Mouse (Mus musculus): Measurements from ENCODE around the gene Cst7.
A peak's percentile ranks its signal among the peaks of the same experiment; 100 is the strongest.
"Not testable (repeated sequence)": the region's sequence is repeated elsewhere in the genome, so short reads cannot be mapped to it uniquely, and the experiment has no call there.

Gene Cst7

DNA sequence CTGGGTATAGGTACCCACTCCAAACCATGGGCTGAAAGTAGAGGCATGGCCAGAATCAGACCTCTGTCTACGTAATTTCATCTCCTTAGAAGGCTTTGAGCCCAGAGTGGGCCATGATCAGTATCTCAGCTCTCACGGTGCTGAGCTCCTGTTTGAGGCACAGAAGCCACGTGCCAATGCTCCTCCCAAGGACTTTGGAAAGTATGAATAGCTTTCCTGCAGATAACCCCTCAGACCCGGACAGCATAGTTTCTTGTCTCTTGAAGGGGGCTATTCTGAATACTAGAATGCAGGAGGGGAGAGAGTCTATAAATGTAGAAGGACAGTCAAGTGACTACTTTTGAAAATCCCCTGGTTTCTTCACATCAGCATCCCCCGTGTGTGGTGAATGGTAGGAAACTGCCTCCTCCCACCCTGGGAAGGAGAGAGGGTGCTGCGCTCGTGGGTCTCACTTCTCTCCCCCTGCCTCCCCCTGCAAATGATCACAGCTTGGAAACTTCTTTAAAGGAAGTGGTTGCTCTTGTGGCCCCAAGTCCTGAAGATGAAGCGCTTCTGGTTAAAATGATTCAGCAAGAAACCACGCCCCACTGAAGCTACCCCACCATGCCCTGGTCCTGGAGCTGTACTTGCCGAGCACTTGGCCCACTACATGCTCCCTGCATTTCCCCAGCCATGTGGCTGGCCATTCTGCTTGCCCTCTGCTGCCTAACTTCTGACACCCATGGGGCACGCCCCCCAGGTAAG is at the start of gene Cst7:
Gene Cst7 (plus strand): TSS at position 569 of the 744 bp plus-strand sequence.
- DNase-seq, result no peak

DNA sequence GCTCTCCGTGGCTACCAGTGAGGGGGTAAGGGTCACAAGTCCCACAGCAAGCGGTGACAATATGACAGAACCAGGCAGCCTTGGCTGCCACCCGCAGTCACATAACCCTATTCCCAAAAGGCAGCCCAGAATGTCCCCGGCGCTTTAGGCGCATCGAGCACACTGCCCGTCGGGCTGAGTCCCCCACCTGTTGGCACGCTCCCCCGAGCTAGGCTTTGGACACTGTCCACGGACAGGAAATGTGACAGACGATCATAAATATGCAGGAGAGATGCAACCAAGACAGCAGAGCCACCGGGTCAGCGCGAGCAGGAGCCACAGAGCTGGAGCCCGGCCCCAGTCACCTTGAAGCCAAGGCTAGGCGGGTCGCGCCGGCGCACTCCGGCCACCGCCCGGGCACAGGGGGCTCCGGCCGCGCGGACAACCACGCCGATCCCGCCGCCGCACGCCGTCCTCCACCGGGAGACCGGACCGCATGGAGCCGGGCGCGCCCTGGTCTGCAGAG is 44.5 kb upstream of the Cst7 start:
- DNase-seq, result peak in 1 of 2 experiments; percentile 1

DNA sequence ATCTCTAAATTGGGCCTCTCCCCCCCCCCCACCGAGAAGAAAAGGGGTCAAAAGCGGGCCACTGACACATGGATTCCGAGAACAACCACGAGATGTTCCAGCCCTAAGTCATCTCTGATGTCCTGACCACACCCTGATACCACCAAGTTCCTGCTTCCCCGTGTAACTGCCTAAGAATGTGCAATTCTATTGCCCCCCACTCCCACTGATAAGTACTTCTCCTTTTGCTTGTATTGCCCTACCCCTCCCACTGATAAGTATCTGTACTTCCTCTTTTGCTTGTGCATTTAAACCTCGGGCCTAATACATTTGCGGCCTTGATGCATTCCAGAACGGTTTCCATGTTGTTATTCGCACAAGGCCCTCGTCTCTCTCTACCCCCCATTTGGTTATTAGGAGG is 20.6 kb upstream of the Cst7 start:
- not testable (repeated sequence) for DNase-seq

DNA sequence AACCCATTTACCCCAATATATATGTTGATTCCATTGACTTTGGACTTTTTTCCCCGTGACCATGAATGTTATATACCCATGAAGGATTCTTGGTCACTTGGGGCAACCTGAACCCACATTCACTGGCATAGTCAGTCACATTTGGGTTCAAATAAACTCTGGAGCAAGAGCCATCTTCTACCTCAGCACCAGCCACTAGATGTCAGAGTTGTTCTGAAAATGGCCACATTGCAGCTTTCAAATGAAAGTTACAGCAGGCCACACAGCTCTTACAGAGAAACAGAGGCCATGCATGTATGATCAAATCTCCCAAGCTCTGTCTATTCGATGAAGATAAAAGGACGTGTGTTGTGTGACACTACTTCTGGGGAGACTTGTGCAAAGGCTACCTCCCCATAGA is 11.6 kb upstream of the Cst7 start:
- DNase-seq, result peak; percentile 24 to 52

DNA sequence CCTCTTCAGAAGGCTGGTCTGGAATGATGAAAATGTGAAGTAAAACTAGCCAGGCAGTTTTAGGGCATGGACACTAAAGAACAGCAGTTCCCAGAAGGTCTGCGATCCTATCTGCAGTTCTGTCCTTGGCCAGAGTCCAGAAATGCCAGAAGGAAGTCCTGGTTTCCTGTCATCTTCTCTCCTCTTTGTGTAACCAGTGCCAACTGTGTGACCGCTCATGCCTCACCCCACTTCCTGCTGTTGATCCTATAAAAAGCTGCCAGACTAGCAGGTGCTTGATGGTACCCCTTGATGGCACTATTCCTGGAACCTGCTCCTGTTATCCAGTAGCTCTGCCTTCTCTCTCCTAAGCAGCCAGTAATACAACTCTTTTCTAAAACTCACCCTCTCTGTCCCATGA is 3.2 kb upstream of the Cst7 start:
- no peak for DNase-seq

DNA sequence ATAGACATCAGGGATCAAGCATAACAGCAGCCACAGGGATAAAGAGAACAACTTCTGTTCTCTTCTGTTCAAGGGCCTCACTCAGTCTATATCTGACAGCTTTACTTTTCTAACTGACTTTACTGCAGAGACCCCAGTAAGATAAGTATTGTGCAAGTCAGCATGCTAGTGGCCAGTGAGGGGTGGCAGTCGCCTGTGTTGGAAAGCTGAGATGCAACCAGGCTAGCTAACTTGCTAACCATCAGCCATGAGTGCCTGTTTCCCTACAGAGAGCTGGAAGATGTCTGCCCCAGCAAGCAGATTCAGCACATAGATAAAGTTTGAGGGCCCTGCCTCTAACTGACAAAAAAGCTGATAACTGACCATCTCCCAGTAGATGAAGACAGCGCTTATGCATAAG is 546 bp downstream of the Cst7 start:
- no peak for DNase-seq

DNA sequence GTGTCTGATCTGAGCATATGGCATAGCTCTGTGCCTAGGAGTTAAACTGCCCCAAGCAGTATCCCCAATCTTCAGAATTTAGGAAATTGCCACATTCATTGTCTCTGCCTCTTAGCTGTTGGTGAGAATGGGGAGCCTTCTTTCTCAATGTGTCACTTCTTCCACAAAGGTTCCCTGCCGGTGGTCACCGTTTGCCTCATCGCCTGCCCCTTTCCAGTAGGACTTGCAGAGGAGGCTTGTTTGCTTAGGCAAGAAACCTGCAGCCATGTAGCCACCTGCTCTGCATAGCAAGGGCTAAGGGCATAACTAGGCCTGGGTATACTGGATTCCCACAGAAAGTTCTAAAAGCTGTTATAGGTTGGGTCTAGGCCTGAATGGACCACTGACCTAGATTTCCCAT is 2.2 kb downstream of the Cst7 start:
- DNase-seq, result no peak

DNA sequence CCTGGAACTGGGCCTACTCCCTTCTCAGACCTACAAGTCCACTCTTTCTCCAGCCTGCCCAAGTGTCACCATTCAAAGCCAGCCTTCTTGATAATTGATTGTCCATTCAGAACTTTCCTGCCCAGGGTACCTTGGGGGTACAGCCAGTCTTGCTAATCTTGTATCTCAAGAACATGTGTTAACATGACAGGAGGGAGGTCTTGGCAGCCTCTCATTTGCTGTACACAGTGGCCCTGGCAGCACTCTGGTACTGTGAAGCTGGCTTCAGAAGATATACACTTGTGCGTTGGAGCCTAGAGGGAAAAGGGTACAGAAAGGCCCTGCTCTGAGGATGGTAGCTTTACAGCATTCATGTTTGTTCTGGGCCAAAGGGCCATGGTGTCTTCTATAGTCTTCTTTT is 6.0 kb downstream of the Cst7 start:
- DNase-seq, result no peak

DNA sequence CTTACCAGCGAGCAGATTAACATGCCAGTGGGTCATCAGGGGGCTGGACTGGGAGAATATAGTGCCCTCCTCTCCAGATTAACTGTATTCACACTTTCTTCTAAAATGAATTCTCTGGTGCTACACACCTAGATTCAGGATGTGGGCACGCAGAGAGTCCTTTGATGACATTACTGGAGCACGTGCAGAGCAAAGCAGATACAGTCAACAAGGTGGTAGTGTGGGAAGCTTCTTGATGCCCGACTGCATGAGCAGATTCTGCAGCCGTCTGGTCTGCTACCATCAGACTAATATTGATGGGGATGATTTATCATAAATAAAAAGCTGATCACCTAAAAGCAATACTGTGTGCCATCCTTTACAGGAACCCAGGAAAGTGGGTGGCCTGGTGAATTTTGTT is 8.4 kb downstream of the Cst7 start:
- no peak for DNase-seq

DNA sequence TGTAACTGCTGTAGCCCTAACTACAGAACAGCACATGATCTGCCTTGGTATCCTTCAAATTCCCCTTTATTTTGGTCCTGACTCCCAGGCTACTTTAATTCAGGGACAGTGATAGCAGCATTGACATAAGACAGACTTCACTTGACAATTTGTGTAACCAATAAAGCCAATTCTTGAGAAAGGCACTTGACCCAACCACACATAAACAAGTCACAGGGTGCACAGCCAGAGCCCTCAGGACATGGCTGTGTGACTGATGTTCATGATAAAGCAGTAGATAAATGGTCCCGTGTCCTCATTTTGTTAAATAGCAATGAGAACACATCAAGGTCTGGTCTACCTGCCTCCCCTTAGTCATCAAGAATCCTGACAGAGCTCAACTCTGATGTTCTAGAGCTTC is 9.4 kb downstream of the Cst7 start:
- DNase-seq, result no peak

DNA sequence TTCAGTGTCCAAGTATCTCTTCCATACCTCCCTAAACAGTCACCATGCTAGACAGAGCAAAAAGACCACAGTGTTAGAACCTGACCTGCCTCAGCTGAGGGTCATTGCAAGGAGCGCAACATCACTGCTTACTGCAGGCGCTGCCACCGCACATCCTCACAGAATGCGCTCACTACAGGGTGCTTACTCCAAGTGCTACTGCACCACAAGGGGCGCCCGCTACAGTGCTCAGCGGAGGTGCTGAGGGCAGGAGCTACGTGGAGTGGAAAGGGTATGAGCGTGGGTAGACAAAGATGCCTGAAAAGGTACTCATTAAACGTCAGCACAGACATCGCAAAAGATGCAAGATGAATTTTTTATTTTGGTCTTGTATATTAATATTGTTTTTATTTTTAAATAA is 18.9 kb downstream of the Cst7 start:
- DNase-seq, result no peak

DNA sequence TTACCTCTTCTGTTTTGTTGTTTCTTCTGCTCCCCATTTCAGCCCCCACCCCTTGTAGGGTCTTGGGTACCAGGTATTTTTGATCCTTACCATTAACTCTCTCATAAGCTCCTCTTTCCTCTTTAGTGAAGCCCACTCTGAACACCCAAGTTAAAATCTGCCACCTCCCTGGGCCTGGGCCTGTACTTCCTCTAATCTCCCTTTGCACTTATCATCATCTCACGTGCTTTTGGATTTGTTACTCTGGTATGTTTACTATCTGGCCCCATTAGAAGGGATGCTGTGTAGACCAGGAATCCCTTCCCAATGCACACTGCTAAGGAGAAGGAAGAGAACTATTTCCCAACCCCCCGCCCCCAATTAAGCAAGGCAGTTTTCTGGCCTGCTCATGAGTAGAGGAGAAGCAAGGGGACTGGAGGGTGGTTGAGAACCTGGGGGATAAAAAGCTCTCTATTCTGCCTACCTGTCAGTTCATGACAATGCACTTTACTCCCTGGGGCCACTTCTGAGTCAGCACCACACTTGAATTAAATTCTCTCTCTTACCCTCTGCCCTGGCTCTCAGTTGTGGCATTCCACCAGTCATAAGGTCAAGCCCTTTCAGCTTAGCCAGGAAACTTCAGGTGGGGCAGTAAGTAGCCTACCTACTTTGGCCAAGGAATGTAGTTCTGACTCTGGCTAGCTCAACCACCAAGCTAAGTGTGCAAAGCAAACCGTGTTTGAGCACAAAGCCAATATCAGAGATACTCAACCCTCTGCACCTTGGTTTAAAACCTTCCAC is 25.4 kb downstream of the Cst7 start:
- DNase-seq, result peak; percentile 67 to 85

DNA sequence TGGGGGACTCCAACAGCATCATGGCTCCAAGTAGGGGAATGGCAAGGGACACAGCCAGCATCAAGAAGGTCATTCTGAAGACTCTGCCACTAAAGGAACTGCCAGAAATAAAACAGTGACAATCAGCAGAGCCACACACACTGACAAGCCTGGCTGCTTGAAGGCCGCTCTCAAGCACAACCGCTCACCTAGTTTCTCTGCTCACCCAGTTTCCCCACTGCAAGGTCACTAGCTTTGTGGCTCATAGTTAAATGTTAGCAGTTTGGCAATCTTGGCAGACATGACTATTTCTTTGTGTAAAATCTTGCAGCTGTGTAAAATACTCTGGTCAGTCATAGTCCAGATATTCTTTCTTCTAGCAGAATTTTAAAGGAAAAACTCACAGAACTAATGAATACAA is 30.0 kb downstream of the Cst7 start:
- peak; percentile 37 to 69 for DNase-seq

DNA sequence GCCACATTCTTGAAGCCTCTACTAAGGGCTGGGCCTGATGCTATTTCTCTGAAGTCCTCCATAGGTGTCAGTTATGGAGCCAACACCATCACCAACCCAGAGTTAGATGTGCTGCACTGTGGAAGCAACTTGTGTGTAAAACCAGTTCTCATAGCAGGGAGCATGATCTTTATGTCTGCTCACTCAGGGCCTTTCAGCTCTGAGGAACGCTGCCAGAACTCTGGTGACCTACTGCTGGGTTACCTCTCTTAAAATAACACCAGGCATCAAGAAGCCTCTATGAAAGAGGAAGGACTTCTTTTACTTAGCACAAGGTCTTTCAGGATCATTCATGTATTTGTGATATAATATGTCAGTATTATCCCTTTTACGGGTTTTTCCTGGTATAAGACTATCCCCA is 32.0 kb downstream of the Cst7 start:
- peak in 1 of 2 experiments; percentile 24 for DNase-seq

DNA sequence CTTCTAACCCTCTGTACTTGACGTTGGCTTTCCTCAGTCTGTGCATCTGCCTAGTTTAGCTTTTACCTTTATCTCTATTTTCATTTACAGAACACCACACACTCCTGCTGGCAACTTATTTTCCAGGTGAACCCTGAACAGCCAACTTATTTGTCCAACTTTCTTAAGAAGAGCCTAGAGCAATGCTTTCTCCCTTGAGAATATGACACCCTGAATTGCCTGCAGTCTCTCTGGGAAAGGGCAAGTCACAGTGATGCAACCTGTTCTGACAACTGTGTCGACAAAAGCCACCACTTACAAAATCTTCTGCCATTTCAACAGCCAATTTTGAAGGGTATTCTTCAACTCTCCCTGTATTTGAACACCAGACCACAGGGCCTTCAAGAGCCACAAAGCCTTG is 34.6 kb downstream of the Cst7 start:
- no peak for DNase-seq

DNA sequence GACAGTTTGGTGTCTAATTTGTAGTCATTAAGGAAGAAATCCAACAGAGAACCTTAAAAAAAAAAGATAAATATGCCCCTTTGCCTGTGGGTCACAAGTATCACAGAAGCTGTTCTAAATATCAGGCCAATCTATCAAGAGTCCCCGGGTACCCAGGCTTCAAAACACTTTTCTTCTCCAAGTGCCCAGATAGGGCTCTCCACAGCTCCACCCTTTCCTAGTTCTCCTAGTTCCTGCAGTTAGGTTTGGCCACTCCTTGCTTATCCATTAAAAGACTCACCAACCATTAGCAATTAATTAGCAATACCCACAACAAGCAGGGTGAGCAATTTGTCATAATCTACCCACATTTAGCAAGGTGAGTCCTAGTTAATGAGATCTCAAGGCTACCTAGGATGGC is 36.9 kb downstream of the Cst7 start:
- no peak for DNase-seq

DNA sequence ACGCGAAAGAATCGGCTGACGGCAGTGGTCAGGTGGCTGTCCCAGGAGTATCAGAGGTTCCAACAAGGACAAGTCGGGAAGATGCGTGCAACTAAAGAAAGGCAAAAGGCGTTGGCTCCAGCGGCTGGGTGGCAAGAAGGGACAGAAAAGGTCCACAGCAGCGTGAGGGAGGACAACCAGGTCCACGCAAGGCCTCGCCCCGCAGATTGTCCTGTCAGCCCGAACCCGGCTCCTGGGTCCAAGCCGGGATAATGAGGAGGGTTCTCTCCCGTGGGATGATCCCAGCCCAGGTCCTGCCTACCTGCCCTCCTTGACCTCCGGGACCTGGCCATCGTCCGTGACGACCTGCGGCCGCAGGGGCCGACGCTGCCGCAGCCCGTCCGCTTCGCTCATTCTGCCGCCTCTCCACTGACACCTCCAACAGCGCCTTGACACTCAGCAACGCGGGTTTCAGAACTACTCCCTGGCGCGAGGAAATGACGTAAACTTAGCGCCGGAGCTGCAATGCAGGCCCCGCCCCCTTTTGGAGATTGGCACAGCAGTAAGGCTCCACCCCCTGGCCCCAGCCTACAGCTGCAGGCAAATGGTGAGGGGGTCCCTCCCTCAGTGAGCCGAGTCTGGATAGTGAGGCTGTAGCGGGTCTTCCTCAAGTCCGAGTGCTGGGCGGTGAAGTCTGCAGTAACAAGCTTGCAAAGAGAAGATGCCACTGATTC is 38.0 kb downstream of the Cst7 start, which contains the start of gene Apmap:
Gene Apmap (minus strand): TSS at position 481 of the 713 bp plus-strand sequence.
- DNase-seq, result peak; percentile 98 to 99

DNA sequence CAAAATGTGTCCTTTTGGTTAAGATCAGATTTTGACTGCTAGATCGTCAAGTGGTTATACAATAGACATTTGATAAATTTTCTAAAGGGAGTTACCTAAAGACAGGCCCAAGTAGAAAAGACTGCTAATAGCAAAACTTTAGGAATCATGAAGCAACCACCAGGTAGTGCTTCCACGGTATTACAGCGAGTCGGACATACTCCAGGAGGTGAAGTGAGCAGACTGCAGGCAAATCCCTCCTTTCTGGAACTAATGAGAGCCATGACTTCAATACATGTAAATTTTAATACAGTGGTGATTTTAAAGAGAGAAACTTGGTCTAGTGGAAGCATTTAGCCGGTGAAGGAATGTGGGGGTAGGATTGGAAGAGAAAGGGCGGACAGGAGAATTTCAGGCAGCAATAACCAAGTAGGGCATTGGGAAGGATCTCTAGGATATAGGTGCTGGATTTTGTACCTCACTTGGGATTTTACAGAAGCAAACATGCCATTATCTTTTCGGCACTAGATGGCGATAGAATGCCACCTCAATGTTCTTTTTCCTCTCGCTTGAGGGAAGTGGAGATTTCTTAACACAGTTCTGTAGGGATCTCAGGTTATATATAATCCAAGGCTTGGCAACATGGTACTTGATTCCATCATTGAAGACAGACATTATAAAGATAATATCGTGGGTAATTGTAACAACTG is 38.8 kb downstream of the Cst7 start:
- peak; percentile 71 to 73 for DNase-seq

DNA sequence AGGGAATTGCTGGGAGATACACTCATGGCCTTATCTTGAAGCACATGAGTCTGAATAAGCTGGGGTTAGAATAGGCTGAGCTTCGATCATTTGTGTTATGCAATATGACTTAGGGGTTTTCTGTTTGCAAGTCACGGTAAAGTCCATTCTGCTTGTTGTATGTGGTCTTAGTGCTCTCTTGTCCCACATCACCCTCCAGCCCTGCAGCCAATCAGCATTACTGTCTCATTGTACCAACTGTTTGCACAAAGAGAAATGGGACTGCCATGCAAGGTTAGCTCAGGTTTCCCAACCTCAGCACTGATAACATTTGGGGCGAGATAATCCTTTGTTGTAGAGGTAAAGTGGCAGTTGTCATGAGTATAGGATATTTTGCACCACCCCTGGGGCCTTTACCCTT is 39.9 kb downstream of the Cst7 start:
- no peak for DNase-seq

DNA sequence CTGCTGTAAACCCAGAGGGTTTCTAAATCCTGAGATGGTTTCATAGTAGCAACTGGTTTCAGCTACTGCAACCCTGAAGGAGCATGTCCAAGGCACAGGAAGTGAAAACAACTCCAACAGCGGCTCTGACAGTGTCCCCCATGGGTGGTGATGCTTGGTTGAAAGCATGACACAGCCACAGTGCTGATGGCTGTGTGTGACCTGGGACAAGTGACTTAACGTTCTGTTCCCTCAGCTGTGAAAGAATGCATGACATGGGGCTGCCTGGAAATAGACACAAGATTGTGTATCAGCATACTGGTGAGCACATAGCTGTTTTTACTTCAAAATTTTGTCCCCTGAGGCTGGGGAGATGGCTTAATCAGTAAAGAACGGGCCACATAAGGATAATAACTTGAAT is 51.5 kb downstream of the Cst7 start:
- DNase-seq, result no peak

DNA sequence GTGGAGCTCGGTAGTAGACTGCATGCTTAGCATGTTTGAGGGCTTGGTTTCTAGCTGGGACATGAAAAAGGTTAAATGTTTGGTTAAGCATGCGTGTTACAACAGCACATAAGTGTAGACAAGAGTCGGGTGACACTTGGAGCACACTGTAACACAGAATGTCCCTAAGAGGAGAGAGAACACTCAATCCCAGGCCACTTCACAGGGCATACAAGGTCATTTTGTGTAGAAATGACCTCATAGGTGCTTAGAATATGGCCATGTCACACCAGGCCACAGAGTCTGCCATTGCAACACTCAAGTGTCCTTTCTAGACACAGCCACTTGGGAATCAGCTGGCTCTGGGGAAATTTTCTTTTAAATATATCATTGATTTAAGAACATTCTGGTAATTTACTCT is 53.7 kb downstream of the Cst7 start:
- DNase-seq, result no peak

DNA sequence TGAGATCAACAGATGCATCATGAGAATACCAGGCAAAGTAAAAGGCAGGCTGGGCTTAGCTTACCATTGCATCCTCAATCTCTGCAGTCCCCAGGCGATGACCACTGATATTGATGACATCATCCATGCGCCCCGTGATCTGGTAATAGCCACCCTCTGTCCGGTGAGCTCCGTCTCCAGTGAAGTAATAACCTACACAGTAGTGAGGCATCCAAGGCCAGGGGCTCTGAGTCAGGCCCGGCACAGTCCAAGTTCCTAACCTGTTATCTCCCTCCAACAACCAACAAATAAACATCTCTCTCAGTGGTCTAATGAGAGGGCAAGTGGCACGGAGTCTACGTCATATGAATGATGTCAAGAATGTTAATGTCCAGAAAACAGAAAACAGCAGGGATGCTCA is 54.7 kb downstream of the Cst7 start:
- no peak for DNase-seq

DNA sequence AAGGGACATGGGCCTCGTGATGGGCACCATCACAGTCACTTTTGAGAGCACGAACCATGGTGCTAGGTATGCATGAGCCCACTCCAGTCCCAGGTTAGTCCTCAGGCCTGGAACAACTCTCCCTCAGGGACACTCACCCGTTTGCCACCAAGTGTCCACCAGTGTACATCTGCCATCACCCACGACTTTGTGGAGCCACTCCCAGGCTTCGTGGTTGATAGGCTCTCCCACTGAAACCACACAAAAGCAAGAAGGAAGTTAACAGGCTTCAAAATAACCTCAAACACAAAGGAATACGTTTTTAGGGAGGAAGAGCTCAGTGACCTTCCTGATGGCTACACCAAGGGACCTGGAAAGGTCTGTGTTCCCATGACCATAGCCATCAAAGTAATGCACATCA is 56.9 kb downstream of the Cst7 start:
- DNase-seq, result no peak
